Mouse (Mus musculus) cerebellum, adult 2 months (tissue): ENCODE results near the gene Mob3b.

Experiments used
- CTCF ChIP-seq: fragments of 200-500 bp; IDR thresholded peaks from 2 replicates; pipeline ENCODE4 v1.5.1; 2011; ENCODE audit warnings: low read depth, mild to moderate bottlenecking, control low read depth, low read length, moderate library complexity, borderline replicate concordance; ENCODE audit not compliant: insufficient read depth
- POLR2A ChIP-seq: fragments of 200-500 bp; IDR thresholded peaks from 2 replicates; pipeline ENCODE4 v1.6.1; 2011; ENCODE audit warnings: low read length, control low read depth, borderline replicate concordance; ENCODE audit not compliant: insufficient read depth

DNA sequence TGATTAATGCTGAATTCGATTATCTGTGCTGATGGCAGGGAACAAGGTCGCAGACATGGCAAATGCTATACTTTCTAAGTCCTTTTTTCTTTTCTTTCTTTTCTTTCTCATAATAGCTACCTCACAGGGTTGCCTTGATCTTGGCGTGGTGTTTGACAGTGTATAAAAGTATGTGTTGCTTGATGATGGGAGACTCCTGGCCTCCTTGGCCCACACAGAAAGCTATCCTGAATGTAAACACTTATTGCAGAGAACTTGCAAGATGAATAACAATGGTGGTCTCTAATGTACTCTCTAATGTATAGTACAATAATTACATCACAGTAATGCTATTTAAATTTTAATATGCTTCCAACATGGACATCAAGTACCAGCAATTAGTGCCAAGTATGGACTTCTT is 96.9 kb downstream of the Mob3b start:
- TF ChIP-seq POLR2A (no peak), CTCF (no peak)
